Mouse (Mus musculus): Measurements from ENCODE around the gene Zfp85. TPM values are rescaled to one million over a fixed set of nuclear protein-coding genes. Genes with fewer than 3 reads are reported as not detected.
A peak's percentile ranks its signal among the peaks of the same experiment; 100 is the strongest.
"Not testable (repeated sequence)": the region's sequence is repeated elsewhere in the genome, so short reads cannot be mapped to it uniquely, and the experiment has no call there.

The Zfp85 gene
- polyA plus RNA-seq (2011; ENCODE audit: insufficient read depth, insufficient read length, low replicate concordance, missing spikeins) = 0.92 and 1.0 TPM in 2 replicates

DNA sequence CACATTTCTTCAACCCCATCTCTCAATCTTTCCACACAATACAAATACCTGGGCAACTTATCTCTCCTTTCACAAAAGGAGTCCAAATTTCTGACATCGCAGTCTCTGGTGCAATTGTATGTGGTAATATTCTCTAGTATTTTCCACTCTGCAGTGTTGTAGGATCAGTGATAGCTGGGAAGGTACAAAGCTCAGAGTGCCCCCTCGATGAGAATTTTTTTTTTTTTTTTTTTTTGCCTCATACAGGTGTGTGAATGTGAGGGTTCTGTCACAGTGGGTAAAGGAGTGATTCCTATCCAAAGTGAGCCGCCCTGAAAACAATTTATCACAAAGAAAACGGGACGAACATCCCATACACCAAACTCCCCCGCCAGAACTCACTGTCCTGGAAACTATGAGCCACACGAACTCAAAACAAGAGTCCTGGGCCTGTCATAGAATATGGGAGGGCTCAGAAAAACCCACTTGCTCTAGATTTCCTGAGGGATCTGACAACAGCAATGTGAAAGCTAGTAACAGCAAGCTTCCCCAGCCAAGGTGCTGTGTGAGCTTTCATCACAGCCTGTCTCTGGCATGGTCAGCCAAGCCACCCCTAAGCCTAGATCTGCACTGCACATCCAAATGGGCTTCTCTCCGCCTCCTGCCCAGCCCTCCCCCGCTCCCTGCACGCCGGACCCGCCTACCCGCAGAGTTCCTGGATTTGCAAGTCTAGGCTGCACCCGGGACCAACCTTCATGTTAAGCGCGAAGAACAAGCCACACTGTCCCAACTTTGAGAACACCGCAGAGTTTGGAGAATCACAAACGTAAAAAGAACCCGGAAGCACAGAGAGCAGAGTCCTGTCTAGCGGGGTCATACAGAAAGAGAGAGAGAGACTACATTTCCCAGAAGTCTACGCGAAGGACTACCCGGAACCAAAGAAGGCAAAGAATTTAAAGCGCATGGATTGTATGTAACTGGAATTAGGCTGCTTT lies at the start of gene Zfp85:
Zfp85 (minus strand) TSS at position 896 of the 974 bp plus-strand sequence.
- TF ChIP-seq CTCF (IDR thresholded peaks at IDR 0.05; ENCODE audit: control insufficient read depth, insufficient read depth, low read length) = no peak
- 6% methylated on average over 24 of the region's 24 CpGs for WGBS
- Histone ChIP-seq H3K4me3 (replicated peaks; ENCODE audit: control insufficient read depth, low read depth, low read length) (peak within 1 kb of the TSS; percentile 100), H3K4me1 (ENCODE audit: control insufficient read depth, insufficient read depth, low read length) (no peaks in the 10 kb centered on the region; the same call in 1 of the 2 replicates), H3K27ac (ENCODE audit: control insufficient read depth, insufficient read depth, low read depth, low read length, poor library complexity) (peak within 1 kb of the TSS; percentile 79)

DNA sequence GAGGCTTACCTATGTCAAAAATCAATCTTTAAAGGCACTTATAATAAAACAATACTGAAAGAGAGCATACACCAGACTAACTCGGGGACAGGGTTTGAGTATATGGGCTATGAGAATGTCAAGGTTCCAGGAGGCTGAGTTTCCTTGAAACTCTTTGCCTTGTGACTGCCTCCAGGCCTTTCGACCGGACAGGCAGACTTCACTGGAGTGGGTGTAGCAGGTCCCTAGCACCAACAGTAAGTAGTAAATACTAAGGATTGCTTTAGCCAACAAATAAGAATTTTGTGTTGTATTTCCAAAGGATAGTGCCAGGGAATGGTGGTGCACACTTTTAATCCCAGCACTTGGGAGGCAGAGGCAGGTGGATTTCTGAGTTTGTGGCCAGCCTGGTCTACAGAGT lies 44.1 kb upstream of the Zfp85 start:
- H3K27ac ChIP-seq (ENCODE audit: control insufficient read depth, insufficient read depth, low read depth, low read length, poor library complexity); H3K4me1 ChIP-seq (ENCODE audit: control insufficient read depth, insufficient read depth, low read length); H3K4me3 ChIP-seq (replicated peaks; ENCODE audit: control insufficient read depth, low read depth, low read length): not testable (repeated sequence)
- 84% methylated on average over 3 of the region's 3 CpGs for WGBS

DNA sequence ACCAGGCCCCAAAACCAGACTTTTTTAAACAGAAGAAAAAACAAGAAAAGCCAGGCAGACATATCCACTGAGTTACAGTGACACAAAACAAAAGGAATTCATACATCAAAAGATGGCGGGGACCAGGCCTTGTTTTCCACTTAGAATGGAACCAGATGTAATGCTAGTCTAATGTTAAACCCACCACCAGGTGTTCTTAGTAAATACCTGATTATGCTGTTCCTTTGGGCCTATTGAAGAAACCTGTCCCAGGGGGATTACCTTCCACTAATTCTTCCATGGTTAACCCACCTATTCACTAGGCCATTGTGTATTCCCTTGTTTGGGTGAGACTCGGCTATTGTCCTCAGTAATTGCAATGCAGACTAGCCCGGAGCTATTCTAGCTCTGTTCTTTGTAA lies 43.6 kb upstream of the Zfp85 start:
- no peak for TF ChIP-seq POLR2A (IDR thresholded peaks at IDR 0.05; ENCODE audit: borderline replicate concordance, control insufficient read depth, low read depth, low read length)
- TF ChIP-seq CTCF (IDR thresholded peaks at IDR 0.05; ENCODE audit: control insufficient read depth, insufficient read depth, low read length) = no peak
- H3K27ac ChIP-seq (ENCODE audit: control insufficient read depth, insufficient read depth, low read depth, low read length, poor library complexity) = no peak overlapping the region
- 80% methylated on average over 3 of the region's 3 CpGs for WGBS
- no peak overlapping the region for H3K4me3 ChIP-seq (replicated peaks; ENCODE audit: control insufficient read depth, low read depth, low read length)
- H3K4me1 ChIP-seq (ENCODE audit: control insufficient read depth, insufficient read depth, low read length) = no peaks in the 10 kb centered on the region

DNA sequence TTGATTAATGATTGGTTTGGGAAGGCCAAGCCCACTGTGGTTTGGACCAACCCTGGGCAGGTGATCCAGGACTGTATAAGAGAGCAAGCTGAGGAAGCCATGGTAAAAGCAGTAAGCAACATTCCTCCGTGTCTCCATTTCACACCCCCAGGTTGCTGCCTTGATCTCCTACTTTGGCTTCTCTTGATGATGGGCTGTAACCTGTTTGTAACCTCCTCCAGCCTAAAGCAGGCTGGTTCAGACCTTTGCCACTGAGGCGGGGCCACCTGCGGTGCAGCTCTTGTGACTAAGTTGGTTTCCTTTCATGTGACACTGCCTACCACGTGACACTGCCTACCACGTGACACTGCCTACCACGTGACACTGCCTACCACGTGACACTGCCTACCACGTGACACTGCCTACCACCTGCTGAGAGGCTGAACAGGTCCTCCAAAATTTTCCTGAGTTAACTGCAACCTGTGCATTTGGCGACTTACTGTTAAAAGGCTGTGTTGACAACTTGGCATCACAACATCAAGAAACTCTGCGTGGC lies 37.0 kb upstream of the Zfp85 start:
- no peaks in the 10 kb centered on the region for H3K4me1 ChIP-seq (ENCODE audit: control insufficient read depth, insufficient read depth, low read length)
- 81% methylated on average over 10 of the region's 10 CpGs for WGBS
- no peak overlapping the region for H3K27ac ChIP-seq (ENCODE audit: control insufficient read depth, insufficient read depth, low read depth, low read length, poor library complexity)

DNA sequence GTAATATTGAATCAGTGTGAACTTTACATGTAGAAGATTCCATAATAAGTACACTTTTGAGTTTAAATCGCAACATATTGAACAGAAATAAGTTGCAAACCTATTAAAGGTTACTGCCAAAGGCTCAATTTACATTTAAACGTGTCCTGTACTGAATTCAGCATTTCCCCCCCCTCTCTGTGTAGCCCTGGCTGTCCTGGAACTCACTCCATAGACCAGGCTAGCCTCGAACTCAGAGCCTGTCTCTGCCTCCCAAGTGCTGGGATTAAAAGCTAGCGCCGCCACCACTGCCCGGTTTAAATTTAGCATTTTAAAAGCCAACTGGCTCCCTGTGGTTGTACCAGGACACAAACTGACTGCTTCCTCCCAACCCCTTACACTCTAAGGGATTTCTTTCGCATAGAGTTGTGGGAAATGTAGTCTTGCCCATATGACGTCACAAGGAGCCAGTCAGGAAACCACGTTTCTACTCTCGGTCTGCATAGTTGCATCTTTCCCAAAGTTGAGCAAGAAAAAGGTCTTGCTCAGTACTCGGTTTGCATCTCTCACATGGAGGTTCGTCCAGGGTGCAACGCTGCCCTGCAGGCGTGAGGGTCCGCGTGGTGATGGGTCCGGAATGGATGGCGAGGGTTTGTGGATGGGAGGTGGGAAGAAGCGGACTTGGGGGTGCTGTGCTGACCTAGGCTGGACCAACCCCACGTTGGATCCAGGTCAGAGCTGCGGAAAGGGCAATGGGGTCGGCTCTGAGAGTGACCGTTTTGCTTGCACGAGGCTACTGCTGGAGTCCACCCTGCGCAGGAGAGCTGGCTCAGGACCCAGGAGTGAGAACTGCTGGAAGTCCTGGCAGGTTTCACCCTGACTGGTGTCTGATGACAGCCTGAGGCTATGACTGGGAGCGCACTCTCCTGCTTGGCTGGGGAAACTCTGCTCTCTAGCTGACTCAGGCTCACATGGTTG lies 24.5 kb upstream of the Zfp85 start, which contains the start of gene Zfp493:
Zfp493 (plus strand) TSS at position 429 of the 957 bp plus-strand sequence.
- Histone ChIP-seq H3K4me3 (replicated peaks; ENCODE audit: control insufficient read depth, low read depth, low read length) (peak within 1 kb of the TSS; percentile 95), H3K27ac (ENCODE audit: control insufficient read depth, insufficient read depth, low read depth, low read length, poor library complexity) (no peak within 1 kb of the TSS)
- WGBS = 8% methylated on average over 26 of the region's 26 CpGs

More for the DNA sequence above, 37.0 kb upstream of the Zfp85 start:
- no peak overlapping the region for H3K4me3 ChIP-seq (replicated peaks; ENCODE audit: control insufficient read depth, low read depth, low read length)
- TF ChIP-seq POLR2A (IDR thresholded peaks at IDR 0.05; ENCODE audit: borderline replicate concordance, control insufficient read depth, low read depth, low read length) (no peak), CTCF (IDR thresholded peaks at IDR 0.05; ENCODE audit: control insufficient read depth, insufficient read depth, low read length) (no peak)

DNA sequence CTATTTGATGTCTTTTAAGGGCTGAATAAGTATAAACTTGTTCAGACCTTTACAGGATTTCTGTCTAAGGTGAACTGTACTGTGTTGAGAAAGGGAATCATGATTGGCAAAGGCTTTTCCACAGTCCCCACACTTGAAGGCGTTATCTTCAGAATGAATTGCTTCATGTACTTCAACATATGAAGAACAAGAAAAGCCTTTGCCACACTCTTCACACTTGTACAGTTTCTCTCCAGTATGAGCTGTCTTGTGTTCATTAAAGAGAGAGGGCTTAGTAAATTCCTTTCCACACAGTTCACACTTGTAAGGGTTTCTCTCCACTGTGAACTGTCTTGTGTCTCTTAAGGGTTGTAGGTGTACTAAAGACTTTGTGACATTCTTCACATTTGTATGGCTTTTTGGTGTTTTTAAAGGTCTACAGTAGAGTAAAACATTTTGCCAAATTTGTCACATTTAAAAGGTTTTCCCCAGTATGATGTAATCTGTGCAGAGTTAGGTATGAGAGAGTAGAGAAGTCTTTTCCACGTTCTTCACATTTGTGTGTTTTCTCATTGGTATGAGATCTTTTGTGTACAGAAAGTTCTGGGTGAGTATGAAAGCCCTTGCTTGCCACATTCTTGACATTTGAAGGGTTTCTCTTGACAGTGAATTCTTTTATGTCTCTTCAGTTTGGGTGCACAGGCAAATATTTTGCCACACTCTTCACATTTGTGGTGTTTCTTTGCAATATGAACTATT lies 8.2 kb upstream of the Zfp85 start:
- 70% methylated on average over 2 of the region's 2 CpGs for WGBS
- no peak for TF ChIP-seq POLR2A (IDR thresholded peaks at IDR 0.05; ENCODE audit: borderline replicate concordance, control insufficient read depth, low read depth, low read length)
- TF ChIP-seq CTCF (IDR thresholded peaks at IDR 0.05; ENCODE audit: control insufficient read depth, insufficient read depth, low read length) = no peak
- Histone ChIP-seq H3K4me1 (ENCODE audit: control insufficient read depth, insufficient read depth, low read length) (no peaks in the 10 kb centered on the region), H3K4me3 (replicated peaks; ENCODE audit: control insufficient read depth, low read depth, low read length) (no peak overlapping the region), H3K27ac (ENCODE audit: control insufficient read depth, insufficient read depth, low read depth, low read length, poor library complexity) (no peak overlapping the region)

More for the DNA sequence above, 24.5 kb upstream of the Zfp85 start, which contains the start of gene Zfp493:
- no peaks in the 10 kb centered on the region for H3K4me1 ChIP-seq (ENCODE audit: control insufficient read depth, insufficient read depth, low read length)
- TF ChIP-seq POLR2A (IDR thresholded peaks at IDR 0.05; ENCODE audit: borderline replicate concordance, control insufficient read depth, low read depth, low read length) = no peak; the same call in 1 of the 2 replicates
- no peak for TF ChIP-seq CTCF (IDR thresholded peaks at IDR 0.05; ENCODE audit: control insufficient read depth, insufficient read depth, low read length)

DNA sequence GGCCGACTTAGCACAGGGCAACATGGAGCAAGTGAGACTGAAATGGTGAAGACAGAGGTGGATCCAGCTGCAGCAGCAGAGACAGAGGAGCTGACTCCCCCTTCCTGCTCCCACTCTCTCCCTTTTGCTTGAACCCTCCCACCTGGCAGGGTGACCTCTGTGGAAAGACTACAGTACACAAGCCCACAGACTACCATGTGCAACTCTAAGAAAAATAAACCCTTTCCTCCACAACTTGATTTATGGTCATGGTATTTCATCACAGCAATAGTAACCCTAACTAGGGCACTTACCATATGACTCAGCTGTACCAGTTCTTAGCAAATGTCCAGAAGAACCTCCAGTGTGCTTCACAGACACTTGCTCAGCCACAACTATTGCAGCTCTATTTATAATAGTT lies 4.9 kb upstream of the Zfp85 start:
- WGBS = 68% methylated on average over 1 of the region's 1 CpGs
- H3K4me3 ChIP-seq (replicated peaks; ENCODE audit: control insufficient read depth, low read depth, low read length) = no peak overlapping the region
- no peaks in the 10 kb centered on the region for H3K4me1 ChIP-seq (ENCODE audit: control insufficient read depth, insufficient read depth, low read length)
- TF ChIP-seq CTCF (IDR thresholded peaks at IDR 0.05; ENCODE audit: control insufficient read depth, insufficient read depth, low read length) (no peak), POLR2A (IDR thresholded peaks at IDR 0.05; ENCODE audit: borderline replicate concordance, control insufficient read depth, low read depth, low read length) (no peak)
- H3K27ac ChIP-seq (ENCODE audit: control insufficient read depth, insufficient read depth, low read depth, low read length, poor library complexity) = no peak overlapping the region

Measured in bone marrow, adult 2 months (tissue).